Mouse (Mus musculus) cerebellum, adult 2 months (tissue): Measurements from ENCODE around the gene Acadsb.
"Not testable (repeated sequence)": the region's sequence is repeated elsewhere in the genome, so short reads cannot be mapped to it uniquely, and the experiment has no call there.

Experiments
- CTCF ChIP-seq: fragments of 200-500 bp; IDR thresholded peaks from 2 replicates; pipeline ENCODE4 v1.5.1; 2011; ENCODE audit warnings: low read depth, mild to moderate bottlenecking, control low read depth, low read length, moderate library complexity, borderline replicate concordance; ENCODE audit not compliant: insufficient read depth
- POLR2A ChIP-seq: fragments of 200-500 bp; IDR thresholded peaks from 2 replicates; pipeline ENCODE4 v1.6.1; 2011; ENCODE audit warnings: low read length, control low read depth, borderline replicate concordance; ENCODE audit not compliant: insufficient read depth

- not testable (repeated sequence) for TF ChIP-seq CTCF, POLR2A
Observed at GRCm38 (mm10) chr7:131391761-131392160, 18.6 kb upstream of the Acadsb start.
